Mouse (Mus musculus): ENCODE measurements around the gene Lcn11.

DNA sequence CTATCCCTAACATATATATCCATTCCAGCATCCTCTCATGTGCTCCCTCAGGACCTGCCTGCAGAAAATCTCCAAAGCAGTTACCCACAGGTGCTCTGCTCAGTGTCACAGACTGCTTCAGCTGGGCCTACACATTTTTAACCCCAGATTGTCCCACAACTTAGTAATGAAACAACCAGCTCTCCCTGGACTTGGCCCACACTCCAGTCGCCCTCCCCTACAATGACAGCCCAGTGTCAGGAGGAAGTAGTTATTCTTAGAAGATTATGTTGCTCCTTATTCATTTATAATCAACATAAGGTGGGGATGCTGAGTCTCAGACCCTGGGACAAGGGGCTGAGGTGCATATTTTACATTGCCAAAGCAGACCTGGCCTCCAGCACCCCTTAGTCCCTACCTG lies 35.1 kb upstream of the Lcn11 start:
- TF ChIP-seq EP300 (IDR thresholded peaks at IDR 0.05; ENCODE audit: low read depth) (no peak), CTCF (IDR thresholded peaks at IDR 0.05; ENCODE audit: low read depth) (no peak)

Data from heart, postnatal 0 days (tissue).